Mouse (Mus musculus) testis, adult 2 months (tissue): ENCODE measurements around the gene Arhgef40. TPM values are rescaled to one million over a fixed set of nuclear protein-coding genes. Genes with fewer than 3 reads are reported as not detected.

ENCODE experiments used
- H3K27ac ChIP-seq: fragments of 200-500 bp; 2 replicates; pipeline ENCODE4 v1.5.1; 2012; ENCODE audit warnings: low read depth, low read length; ENCODE audit not compliant: control insufficient read depth, insufficient read depth
- H3K27me3 ChIP-seq: fragments of 200-500 bp; 2 replicates; pipeline ENCODE4 v1.6.1; 2012; ENCODE audit warnings: mild to moderate bottlenecking, low read length, moderate library complexity; ENCODE audit not compliant: control insufficient read depth, insufficient read depth
- H3K36me3 ChIP-seq: fragments of 200-500 bp; 2 replicates; pipeline ENCODE4 v1.6.1; 2012; ENCODE audit warnings: mild to moderate bottlenecking, low read length; ENCODE audit not compliant: control insufficient read depth, insufficient read depth
- H3K4me1 ChIP-seq: fragments of 200-500 bp; 2 replicates; pipeline ENCODE4 v1.6.1; 2012; ENCODE audit warnings: low read length; ENCODE audit not compliant: control insufficient read depth, insufficient read depth
- H3K4me3 ChIP-seq: fragments of 200-500 bp; 2 replicates; pipeline ENCODE4 v1.5.1; 2012; ENCODE audit warnings: low read depth, mild to moderate bottlenecking, low read length, moderate library complexity, mixed read lengths; ENCODE audit not compliant: control insufficient read depth
- CTCF ChIP-seq: fragments of 200-500 bp; IDR thresholded peaks from 2 replicates; pipeline ENCODE4 v1.5.1; 2012; ENCODE audit warnings: low read depth, mild to moderate bottlenecking, inconsistent platforms, low read length, moderate library complexity; ENCODE audit not compliant: control insufficient read depth, insufficient read depth, insufficient replicate concordance
- POLR2A ChIP-seq: fragments of 200-500 bp; IDR thresholded peaks from 2 replicates; pipeline ENCODE4 v1.6.1; 2012; ENCODE audit warnings: low read depth, mild to moderate bottlenecking, inconsistent platforms, low read length, moderate library complexity; ENCODE audit not compliant: control insufficient read depth
- polyA plus RNA-seq: library from polyadenylated mRNA; depleted of rRNA; stranded (reverse); fragments of >200 nt; gene quantifications from 2 replicates; pipeline ENCODE4 v1.2.3, GENCODE M21; 2012

Arhgef40 gene
- polyA plus RNA-seq, 1 experiment, result 6.6 TPM

DNA sequence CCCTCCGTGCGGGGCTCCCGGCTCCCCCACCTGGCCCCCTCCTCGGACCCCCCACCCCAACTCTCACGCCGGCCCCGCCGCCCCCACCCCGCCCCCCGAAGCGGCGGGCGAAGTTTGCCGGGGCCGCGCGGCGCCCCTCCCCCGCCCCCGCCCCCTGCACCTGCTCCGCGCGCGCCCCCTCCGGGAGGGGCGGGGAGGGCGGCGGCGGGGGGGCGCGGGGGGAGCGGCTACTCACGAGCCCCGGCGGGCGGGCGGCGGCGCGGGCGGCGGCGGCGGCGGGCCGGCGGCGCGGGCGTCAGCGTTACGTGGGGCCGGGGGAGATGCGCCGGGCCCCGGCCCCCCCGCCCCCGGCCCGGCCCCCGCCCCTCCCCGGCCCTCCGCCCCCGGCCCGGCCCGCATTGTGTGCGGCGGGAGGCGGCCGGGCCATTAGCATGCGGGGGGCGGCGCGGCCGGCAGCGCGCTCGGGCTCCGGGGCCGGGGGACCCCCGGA, 29.8 kb downstream of the Arhgef40 start:
- TF ChIP-seq CTCF (no peak), POLR2A (no peak)
- Histone ChIP-seq H3K27ac (no peak overlapping the region), H3K27me3 (no peaks in the 10 kb centered on the region), H3K36me3 (no peaks in the 10 kb centered on the region), H3K4me3 (no peak overlapping the region; the same call in 1 of the 2 replicates), H3K4me1 (peaks cover 12% of the 10 kb centered on the region)

DNA sequence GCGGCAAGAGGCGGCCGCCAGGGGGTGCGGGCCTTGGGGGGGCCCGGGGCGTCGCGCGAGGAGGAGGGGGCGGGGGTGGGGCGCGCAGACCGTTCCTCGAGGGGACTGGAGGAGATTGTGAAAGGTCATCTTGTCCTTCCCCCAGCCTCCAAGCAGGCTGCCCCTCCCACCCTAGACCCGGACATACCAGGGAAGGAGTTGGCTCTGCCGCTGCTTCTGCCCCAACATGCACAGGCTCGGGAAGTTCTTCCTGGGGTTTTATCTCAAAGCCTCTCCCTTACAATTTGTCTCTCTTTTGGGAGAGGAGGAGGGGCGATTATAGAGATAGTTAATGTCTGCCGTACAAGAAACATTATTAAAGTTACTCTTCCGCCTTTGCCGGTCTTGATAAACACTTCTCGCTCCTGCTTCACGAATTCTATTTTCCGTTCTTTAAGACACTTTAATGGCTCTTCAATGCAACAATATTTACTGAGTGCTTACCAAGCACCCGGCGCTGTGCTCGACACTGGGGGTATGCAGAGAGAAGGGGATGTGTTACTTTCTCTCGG, 30.3 kb downstream of the Arhgef40 start:
- peak overlapping the region; percentile 70 for H3K27ac ChIP-seq
- no peaks in the 10 kb centered on the region for H3K27me3 ChIP-seq
- TF ChIP-seq POLR2A (peak; percentile 70; the same call in 1 of the 2 replicates), CTCF (no peak)
- H3K4me1 ChIP-seq, result peaks cover 11% of the 10 kb centered on the region
- H3K4me3 ChIP-seq, result peak overlapping the region; percentile 61
- H3K36me3 ChIP-seq, result no peaks in the 10 kb centered on the region

DNA sequence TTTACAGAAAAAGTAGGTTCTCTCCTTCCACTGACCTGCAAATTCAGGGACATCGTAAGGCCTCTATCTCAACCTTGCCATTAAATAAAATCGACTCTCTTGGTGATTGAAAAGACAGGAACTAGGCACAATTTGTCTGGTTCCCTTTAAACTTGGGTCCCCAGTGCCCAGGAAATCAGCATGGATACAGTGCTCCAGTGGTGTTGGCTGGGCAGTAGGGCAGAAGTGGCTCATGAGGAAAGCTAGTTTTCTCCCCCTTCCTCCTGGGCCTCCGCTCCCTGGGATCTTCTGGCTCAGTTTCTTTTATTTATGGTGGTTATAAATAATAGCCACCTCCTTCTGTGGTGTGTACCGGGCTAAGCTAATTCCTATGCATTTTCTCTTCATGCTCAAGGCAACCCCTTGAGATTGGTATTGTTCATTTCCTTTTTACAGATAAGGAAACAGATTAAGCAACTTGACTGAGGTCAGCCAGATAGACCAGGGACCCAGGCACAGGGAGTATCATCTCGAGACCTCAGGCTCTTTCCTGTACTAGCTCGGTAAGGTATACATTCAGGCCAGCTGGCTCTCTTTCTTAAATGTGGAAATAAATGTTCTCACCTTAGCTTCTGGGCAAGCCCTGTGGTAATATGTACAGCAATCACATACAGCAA, 31.1 kb downstream of the Arhgef40 start, which contains the start of gene Tmem253:
Gene Tmem253, plus strand, starts transcription at position 214 of the 656 bp plus-strand sequence.
- peaks cover 8% of the 10 kb centered on the region for H3K4me1 ChIP-seq
- H3K4me3 ChIP-seq, result peak within 1 kb of the TSS; percentile 61
- peak within 1 kb of the TSS; percentile 70 for H3K27ac ChIP-seq
- TF ChIP-seq POLR2A (no peak), CTCF (no peak)
- H3K27me3 ChIP-seq, result no peaks in the 10 kb centered on the region
- H3K36me3 ChIP-seq, result no peaks in the 10 kb centered on the region

DNA sequence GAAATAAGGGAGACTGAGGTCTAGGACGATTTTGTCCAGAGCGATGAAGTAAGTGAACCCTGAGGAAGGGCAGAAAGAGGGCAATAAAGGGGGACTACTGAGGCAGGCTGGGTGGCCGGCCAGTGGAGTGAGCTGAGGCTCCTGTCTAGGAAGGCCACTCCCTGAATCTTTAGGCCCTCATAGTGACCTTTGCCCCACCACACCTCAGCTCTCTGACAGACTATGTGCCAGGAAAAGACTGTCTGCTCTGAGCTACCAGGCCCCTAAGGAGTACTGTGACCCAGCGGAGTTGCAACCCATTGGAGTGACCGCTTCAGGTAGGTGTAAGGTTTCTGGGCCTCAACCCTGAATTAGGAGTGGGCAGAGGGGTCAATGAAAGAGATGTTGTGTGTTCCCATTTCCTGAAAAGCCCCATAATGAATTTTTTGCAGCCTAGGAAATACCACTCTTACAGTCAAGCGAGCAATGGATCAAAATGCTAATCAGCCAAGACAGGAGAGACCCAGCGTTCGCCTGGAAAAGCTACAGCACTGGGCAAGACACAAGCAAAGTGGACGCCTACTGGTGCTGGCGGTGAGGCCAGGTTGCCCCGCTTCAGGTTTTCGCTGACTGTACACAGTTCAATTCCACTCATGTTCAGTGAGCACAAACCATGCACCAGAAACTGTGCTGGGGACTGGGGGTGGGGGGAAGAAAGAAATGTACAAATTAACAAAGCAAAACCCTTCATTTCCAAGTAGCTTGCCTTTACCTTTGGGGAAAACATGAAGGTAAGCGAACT, 32.3 kb downstream of the Arhgef40 start:
- no peak overlapping the region for H3K27ac ChIP-seq
- H3K4me3 ChIP-seq, result peak overlapping the region; percentile 11; the same call in 1 of the 2 replicates
- peaks cover 6% of the 10 kb centered on the region for H3K4me1 ChIP-seq
- TF ChIP-seq CTCF (no peak), POLR2A (no peak)
- H3K27me3 ChIP-seq, result no peaks in the 10 kb centered on the region
- H3K36me3 ChIP-seq, result no peaks in the 10 kb centered on the region

DNA sequence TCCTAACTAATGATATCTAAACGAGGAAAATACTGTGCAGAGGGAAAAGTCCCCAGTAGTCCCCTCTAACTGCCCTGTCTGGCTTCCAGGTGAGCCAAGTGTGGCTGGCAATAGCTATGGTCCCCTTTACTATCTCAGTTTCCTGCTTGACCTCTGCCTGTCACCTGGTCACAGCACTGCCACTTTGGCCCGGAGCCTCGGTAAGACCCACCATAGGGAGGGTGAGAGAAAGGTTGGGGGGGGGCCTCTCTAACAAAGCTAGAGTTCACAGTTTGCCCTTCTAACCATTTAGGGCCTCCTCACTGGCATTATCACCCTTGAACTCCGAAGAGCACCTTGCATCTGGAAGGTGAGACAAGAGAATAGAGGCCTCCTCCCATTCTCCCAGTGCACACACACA, 33.1 kb downstream of the Arhgef40 start:
- Histone ChIP-seq H3K4me1 (peaks cover 9% of the 10 kb centered on the region), H3K27ac (no peak overlapping the region), H3K4me3 (peak overlapping the region; percentile 6; the same call in 1 of the 2 replicates)

DNA sequence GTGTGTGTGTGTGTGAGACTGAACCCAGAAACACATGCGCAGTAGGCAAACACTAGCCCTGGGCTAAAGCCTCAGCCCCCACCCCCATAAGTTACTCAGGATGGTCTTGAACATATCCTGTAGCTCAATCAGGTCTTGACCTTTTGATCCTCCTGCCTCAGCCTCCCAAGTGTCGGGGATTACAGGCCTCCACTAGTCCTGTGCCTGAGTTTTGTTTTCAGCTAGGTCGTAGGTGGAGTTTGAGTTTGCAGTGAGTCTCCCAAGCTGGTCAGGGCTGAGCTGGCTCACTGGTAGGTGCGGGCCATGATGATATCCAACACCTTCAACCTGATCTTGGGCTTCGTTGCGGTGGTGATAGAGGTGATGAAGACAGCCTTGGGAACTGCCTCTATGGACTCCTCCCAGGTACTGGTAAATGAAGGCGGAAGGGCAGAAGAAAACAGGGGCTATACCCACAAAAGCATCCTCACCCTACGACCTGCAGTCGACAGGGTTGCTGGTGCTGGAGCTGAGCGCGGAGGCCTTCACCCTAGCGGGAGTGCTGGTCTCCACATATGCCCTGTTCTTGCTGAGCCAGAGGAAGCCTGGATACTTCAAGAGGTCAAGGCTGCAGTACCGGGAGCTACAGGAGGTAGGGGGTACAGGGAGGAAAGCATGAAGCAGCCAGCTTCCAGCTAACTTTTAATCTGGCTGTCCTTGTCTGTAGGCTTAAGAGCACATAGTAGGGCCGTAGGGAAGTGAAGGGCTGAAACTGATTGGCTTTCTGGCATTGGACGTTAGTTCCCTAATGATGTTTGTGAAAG, 33.9 kb downstream of the Arhgef40 start:
- Histone ChIP-seq H3K36me3 (no peaks in the 10 kb centered on the region), H3K4me3 (peak overlapping the region; percentile 82), H3K27me3 (no peaks in the 10 kb centered on the region), H3K4me1 (peaks cover 11% of the 10 kb centered on the region), H3K27ac (no peak overlapping the region)
- TF ChIP-seq POLR2A (no peak), CTCF (no peak)

More for the DNA sequence above, 33.1 kb downstream of the Arhgef40 start:
- no peaks in the 10 kb centered on the region for H3K27me3 ChIP-seq
- no peaks in the 10 kb centered on the region for H3K36me3 ChIP-seq
- TF ChIP-seq CTCF (no peak), POLR2A (no peak)
